Mouse (Mus musculus): ENCODE results near the gene Tmem167b. TPM values are rescaled to one million over a fixed set of nuclear protein-coding genes. Genes with fewer than 3 reads are reported as not detected.

Gene Tmem167b
- total and polyA plus RNA-seq, 3 experiments, result 2.5 to 46.8 (median 17.8) TPM

DNA sequence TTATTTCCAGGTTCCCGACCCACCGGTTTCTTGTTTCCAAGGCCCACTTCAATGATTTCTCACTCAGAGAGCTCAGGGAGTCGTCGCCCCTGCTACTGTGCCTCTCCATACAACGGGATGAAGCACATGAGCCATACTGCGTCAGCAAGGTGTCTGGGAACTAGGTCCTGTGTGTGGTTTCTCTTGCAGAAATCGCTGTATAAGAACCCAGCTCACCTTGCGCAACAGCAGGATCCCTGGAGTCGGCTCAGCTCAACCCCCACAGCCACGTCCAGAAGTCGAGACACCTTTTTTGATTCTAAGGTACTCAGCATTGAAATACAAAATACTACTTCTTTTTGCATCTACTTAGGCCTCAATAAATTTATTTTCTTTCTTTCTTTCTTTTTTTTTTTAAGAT, 20.0 kb downstream of the Tmem167b start:
- TF ChIP-seq CTCF (IDR thresholded peaks at IDR 0.05; ENCODE audit: low read depth, low read length) (no peak), GATA2 (IDR thresholded peaks at IDR 0.05; ENCODE audit: borderline replicate concordance, low read depth, low read length) (no peak), GATA1 (IDR thresholded peaks at IDR 0.05; ENCODE audit: borderline replicate concordance, low read length) (no peak), POLR2AphosphoS5 (IDR thresholded peaks at IDR 0.05; ENCODE audit: insufficient replicate concordance, low read depth, low read length) (no peak), TAL1 (conservative IDR thresholded peaks at IDR 0.05; ENCODE audit: low read depth, low read length) (no peak)

DNA sequence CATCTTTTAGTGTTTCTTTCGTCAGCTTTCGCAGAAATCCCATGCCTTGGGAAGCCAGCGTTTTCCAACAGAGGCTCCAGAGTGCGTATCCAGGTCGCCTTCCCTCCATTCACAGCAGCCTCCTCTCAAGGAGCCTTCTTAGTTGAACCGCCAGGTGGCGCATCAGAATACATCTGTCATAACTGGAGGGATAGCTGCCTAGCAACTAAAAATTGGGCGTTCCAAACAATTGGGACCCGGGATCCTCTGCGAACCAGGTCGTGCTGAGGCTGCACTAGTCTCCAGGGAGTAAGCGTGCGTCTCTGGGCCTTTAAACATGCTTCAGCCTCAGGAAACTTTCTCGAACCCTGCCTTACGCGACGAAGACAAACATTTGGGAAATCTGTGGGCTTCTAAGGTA, 25.0 kb downstream of the Tmem167b start:
- Histone ChIP-seq H3K9me3 (replicated peaks) (no peaks in the 10 kb centered on the region), H3K36me3 (replicated peaks) (no peaks in the 10 kb centered on the region), H3K4me3 (ENCODE audit: low read depth, low read length) (no peak overlapping the region), H3K4me1 (ENCODE audit: insufficient read depth, low read depth, low read length) (peaks cover 10% of the 10 kb centered on the region), H3K27me3 (ENCODE audit: insufficient read depth, low read length) (peaks cover 32% of the 10 kb centered on the region)
- DNase-seq (ENCODE audit: low spot score) (peak; percentile 53), ATAC-seq (ENCODE audit: extremely low read depth, insufficient number of reproducible peaks, low FRiP score, poor library complexity, severe bottlenecking) (peak; percentile 82)
- TF ChIP-seq CTCF (IDR thresholded peaks at IDR 0.05; ENCODE audit: low read depth, low read length), result peak; percentile 55
- no peak for TF ChIP-seq GATA2 (IDR thresholded peaks at IDR 0.05; ENCODE audit: borderline replicate concordance, low read depth, low read length)

More for the DNA sequence above, 20.0 kb downstream of the Tmem167b start:
- Histone ChIP-seq H3K4me1 (ENCODE audit: insufficient read depth, low read depth, low read length) (peaks cover 3% of the 10 kb centered on the region), H3K27me3 (ENCODE audit: insufficient read depth, low read length) (peaks cover 22% of the 10 kb centered on the region), H3K36me3 (replicated peaks) (no peaks in the 10 kb centered on the region), H3K9me3 (replicated peaks) (peaks cover 3% of the 10 kb centered on the region), H3K4me3 (ENCODE audit: low read depth, low read length) (no peak overlapping the region)
- DNase-seq (ENCODE audit: low spot score), result no peak
- no peak for ATAC-seq (ENCODE audit: extremely low read depth, insufficient number of reproducible peaks, low FRiP score, poor library complexity, severe bottlenecking)

DNA sequence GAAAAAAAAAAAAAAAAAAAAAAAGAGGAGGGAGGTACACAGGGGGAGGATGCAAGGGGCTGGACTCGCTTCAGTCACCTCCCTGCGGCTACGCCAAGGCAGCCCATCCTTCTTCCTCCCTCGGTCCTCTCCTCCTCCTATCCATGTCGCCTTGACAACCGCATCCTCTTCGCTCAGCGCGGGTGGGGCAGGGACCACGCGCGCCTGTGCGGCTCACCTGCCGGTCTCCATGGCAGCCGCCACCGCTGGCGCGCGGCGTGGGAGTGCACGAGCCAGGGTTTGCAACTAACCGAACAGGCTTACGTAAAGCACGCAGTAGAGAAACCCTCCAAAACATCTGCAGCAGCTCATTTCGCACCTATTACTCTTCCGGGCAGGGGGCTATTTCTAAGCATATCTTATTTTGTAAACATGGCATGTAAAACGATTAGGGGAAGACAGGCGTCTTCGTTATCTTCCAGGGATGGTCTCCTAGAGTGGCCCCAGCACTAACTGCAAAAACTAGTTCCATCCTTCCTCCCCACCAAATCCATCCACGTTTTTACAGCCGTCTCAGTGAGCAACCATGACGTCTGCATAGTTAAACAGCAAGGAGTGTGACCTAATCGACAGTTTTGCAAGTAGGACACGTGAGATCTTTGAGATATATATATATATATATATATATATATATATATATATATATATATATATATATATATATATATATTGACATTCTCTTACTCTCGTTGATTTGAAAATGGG, 25.6 kb downstream of the Tmem167b start, which contains the start of gene 5330417C22Rik:
5330417C22Rik (minus strand) TSS at position 20 of the 744 bp plus-strand sequence.
- Histone ChIP-seq H3K27me3 (ENCODE audit: insufficient read depth, low read length) (peaks cover 34% of the 10 kb centered on the region), H3K4me3 (ENCODE audit: low read depth, low read length) (peak within 1 kb of the TSS; percentile 30; the same call in 1 of the 2 replicates), H3K9me3 (replicated peaks) (no peaks in the 10 kb centered on the region), H3K4me1 (ENCODE audit: insufficient read depth, low read depth, low read length) (peaks cover 10% of the 10 kb centered on the region), H3K36me3 (replicated peaks) (no peaks in the 10 kb centered on the region)
- DNase-seq (ENCODE audit: low spot score) (no peak), ATAC-seq (ENCODE audit: extremely low read depth, insufficient number of reproducible peaks, low FRiP score, poor library complexity, severe bottlenecking) (no peak)
- TF ChIP-seq GATA2 (IDR thresholded peaks at IDR 0.05; ENCODE audit: borderline replicate concordance, low read depth, low read length), result no peak
- TF ChIP-seq GATA1 (IDR thresholded peaks at IDR 0.05; ENCODE audit: borderline replicate concordance, low read length), result no peak
- TF ChIP-seq TAL1 (conservative IDR thresholded peaks at IDR 0.05; ENCODE audit: low read depth, low read length), result no peak
- no peak for TF ChIP-seq POLR2AphosphoS5 (IDR thresholded peaks at IDR 0.05; ENCODE audit: insufficient replicate concordance, low read depth, low read length)
- no peak for TF ChIP-seq CTCF (IDR thresholded peaks at IDR 0.05; ENCODE audit: low read depth, low read length)

DNA sequence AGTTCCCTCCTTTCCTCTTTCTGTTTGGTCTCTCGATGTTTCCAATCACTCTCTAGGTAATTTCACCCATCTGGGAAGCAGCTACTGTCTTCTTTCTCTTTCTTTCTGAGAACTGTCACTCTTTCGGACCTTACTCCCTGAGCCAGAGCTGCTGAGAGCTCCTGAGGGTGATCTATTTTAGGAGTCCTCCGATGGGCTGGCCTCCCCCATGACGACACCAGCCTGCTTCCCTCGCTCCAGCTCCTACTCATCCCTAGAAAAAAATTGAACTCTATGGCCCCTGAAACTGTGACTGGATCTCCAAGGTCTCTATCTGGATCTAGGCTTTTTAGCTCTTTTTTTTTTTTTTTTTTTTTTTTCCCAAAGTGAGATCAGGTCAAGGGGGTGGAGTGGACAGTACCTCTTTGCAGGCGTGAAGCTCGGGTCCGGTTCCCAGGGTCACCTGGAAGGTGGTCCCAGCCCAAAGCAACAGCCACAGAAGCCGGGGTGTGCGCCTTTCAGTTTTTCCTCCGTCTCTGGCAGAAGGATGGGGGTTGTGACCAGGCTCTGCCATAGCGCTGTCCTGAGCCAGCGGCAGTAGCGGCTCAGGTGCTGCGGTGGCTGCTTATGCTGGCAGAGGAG, 26.3 kb downstream of the Tmem167b start:
- TF ChIP-seq GATA2 (IDR thresholded peaks at IDR 0.05; ENCODE audit: borderline replicate concordance, low read depth, low read length), result no peak
- TF ChIP-seq TAL1 (conservative IDR thresholded peaks at IDR 0.05; ENCODE audit: low read depth, low read length), result no peak
- no peak for TF ChIP-seq POLR2AphosphoS5 (IDR thresholded peaks at IDR 0.05; ENCODE audit: insufficient replicate concordance, low read depth, low read length)
- TF ChIP-seq GATA1 (IDR thresholded peaks at IDR 0.05; ENCODE audit: borderline replicate concordance, low read length), result no peak
- no peak for TF ChIP-seq CTCF (IDR thresholded peaks at IDR 0.05; ENCODE audit: low read depth, low read length)
- Histone ChIP-seq H3K4me1 (ENCODE audit: insufficient read depth, low read depth, low read length) (peaks cover 10% of the 10 kb centered on the region), H3K36me3 (replicated peaks) (no peaks in the 10 kb centered on the region), H3K27me3 (ENCODE audit: insufficient read depth, low read length) (peaks cover 36% of the 10 kb centered on the region), H3K9me3 (replicated peaks) (no peaks in the 10 kb centered on the region), H3K4me3 (ENCODE audit: low read depth, low read length) (no peak overlapping the region)
- ATAC-seq (ENCODE audit: extremely low read depth, insufficient number of reproducible peaks, low FRiP score, poor library complexity, severe bottlenecking) (no peak), DNase-seq (ENCODE audit: low spot score) (no peak)

DNA sequence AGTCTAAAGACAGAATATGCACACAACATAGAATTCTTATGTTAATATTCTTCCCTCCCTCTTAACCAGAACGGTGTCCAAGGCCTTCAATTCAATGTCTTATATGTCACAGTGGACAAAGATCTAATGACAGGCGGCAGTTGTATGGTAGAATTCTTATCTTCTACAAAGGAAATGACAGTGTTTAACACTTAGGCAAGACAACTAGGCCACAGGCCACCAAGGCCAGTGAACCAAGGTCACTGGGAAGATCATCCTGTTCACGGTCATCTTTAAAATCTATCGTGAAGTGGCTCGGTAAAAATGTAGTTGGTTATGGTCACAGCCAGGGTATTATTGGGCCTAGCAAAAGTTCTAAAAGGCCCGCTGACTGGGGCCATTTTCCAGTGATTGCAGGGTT, 28.3 kb downstream of the Tmem167b start, which contains the start of gene 1700013F07Rik:
1700013F07Rik (plus strand) TSS at position 200 of the 400 bp plus-strand sequence.
- DNase-seq (ENCODE audit: low spot score), result no peak
- no peak for TF ChIP-seq POLR2AphosphoS5 (IDR thresholded peaks at IDR 0.05; ENCODE audit: insufficient replicate concordance, low read depth, low read length)
- no peak for TF ChIP-seq CTCF (IDR thresholded peaks at IDR 0.05; ENCODE audit: low read depth, low read length)
- TF ChIP-seq GATA2 (IDR thresholded peaks at IDR 0.05; ENCODE audit: borderline replicate concordance, low read depth, low read length), result no peak
- TF ChIP-seq GATA1 (IDR thresholded peaks at IDR 0.05; ENCODE audit: borderline replicate concordance, low read length), result no peak
- TF ChIP-seq TAL1 (conservative IDR thresholded peaks at IDR 0.05; ENCODE audit: low read depth, low read length), result no peak
- Histone ChIP-seq H3K27me3 (ENCODE audit: insufficient read depth, low read length) (peaks cover 47% of the 10 kb centered on the region), H3K4me1 (ENCODE audit: insufficient read depth, low read depth, low read length) (peaks cover 10% of the 10 kb centered on the region), H3K9me3 (replicated peaks) (no peaks in the 10 kb centered on the region), H3K4me3 (ENCODE audit: low read depth, low read length) (no peak within 1 kb of the TSS), H3K36me3 (replicated peaks) (no peaks in the 10 kb centered on the region)
- ATAC-seq (ENCODE audit: extremely low read depth, insufficient number of reproducible peaks, low FRiP score, poor library complexity, severe bottlenecking), result no peak

DNA sequence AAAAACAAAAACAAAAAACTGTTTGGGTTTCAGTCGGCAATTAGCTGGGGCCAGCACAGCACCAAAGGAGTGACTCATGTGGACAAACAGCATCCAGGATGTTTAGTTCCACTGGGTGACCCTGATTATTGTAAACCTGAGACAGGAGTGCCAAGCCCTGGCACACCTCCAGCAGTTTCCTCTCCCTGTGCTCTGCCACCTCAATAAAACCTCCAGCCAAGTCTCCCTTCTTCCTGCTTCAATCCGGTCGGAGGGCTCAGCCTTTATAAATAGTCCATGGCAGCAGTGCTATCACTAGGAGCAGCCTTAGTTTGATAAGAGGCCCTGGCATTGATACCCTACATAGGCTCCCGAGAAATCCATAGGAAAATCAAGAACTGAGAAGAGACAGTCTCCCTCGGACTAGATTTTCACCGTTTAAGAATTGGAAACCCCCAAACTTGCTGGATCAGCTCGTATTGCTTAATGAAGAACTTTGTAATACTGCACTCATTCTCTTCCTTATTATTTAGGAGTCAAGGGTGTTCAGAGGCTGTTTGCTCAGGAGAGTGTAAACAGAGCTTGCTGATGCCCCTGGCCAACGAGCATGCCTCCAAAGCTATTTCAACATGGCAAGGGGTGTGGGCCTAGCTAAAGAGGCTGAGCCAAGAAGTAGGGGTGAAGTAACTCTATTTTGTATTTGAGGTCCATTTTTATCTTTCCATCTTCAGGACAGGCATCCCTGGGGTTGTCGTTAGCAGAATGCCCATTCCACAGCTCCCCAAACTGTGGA, 29.0 kb downstream of the Tmem167b start:
- H3K4me1 ChIP-seq (ENCODE audit: insufficient read depth, low read depth, low read length), result peaks cover 10% of the 10 kb centered on the region
- H3K27me3 ChIP-seq (ENCODE audit: insufficient read depth, low read length), result peaks cover 44% of the 10 kb centered on the region
- no peak for TF ChIP-seq GATA2 (IDR thresholded peaks at IDR 0.05; ENCODE audit: borderline replicate concordance, low read depth, low read length)
- no peak for TF ChIP-seq GATA1 (IDR thresholded peaks at IDR 0.05; ENCODE audit: borderline replicate concordance, low read length)
- TF ChIP-seq CTCF (IDR thresholded peaks at IDR 0.05; ENCODE audit: low read depth, low read length), result no peak
- no peaks in the 10 kb centered on the region for H3K36me3 ChIP-seq (replicated peaks)
- no peak overlapping the region for H3K4me3 ChIP-seq (ENCODE audit: low read depth, low read length)
- peaks cover 3% of the 10 kb centered on the region; the same call in 1 of the 2 replicates for H3K9me3 ChIP-seq (replicated peaks)
- no peak for DNase-seq (ENCODE audit: low spot score)
- no peak for ATAC-seq (ENCODE audit: extremely low read depth, insufficient number of reproducible peaks, low FRiP score, poor library complexity, severe bottlenecking)
